Mouse (Mus musculus) kidney, adult 2 months (tissue): Measurements from ENCODE around the gene Zfp27.

Experiments used
- CTCF ChIP-seq: fragments of 200-500 bp; conservative IDR thresholded peaks from 2 replicates; pipeline ENCODE4 v1.5.1; 2011; ENCODE audit warnings: low read depth, mild to moderate bottlenecking, control low read depth, low read length, moderate library complexity, mixed read lengths; ENCODE audit not compliant: insufficient read depth, insufficient read length
- POLR2A ChIP-seq: fragments of 200-500 bp; IDR thresholded peaks from one replicate; pipeline ENCODE4 v1.6.1; 2011; ENCODE audit warnings: low read depth, low read length, control low read depth

GRCm38 (mm10) chr7:29953086-29953485 is 46.7 kb upstream of the Zfp27 start:
- TF ChIP-seq CTCF (no peak), POLR2A (no peak)
